Mouse (Mus musculus) neural tube, embryonic 11.5 days (tissue): ENCODE results near the gene Foxc2. TPM values are rescaled to one million over a fixed set of nuclear protein-coding genes. Genes with fewer than 3 reads are reported as not detected.

Experiments
- ATAC-seq: fragments of 200-750 bp; cut with Nextera tagmentation; 2 replicates; pipeline ENCODE4 v1.8.0; 2017; ENCODE audit warnings: moderate number of reproducible peaks, mild to moderate bottlenecking, moderate TSS enrichment, moderate library complexity; ENCODE audit not compliant: insufficient read depth, low FRiP score, low TSS enrichment
- DNase-seq: peaks from one replicate; pipeline ENCODE4 v3.0.0-alpha.2; 2015; ENCODE audit warnings: low spot score
- H3K27ac ChIP-seq: fragments of 300-500 bp; sonication (generic); 2 replicates; pipeline ENCODE4 v1.5.1; 2014; ENCODE audit warnings: low read depth, mild to moderate bottlenecking, low read length
- H3K27me3 ChIP-seq: fragments of 300-500 bp; sonication (generic); 2 replicates; pipeline ENCODE4 v1.6.1; 2014; ENCODE audit warnings: mild to moderate bottlenecking, low read length, mixed read lengths; ENCODE audit not compliant: control insufficient read depth, insufficient read depth
- H3K36me3 ChIP-seq: fragments of 300-500 bp; sonication (generic); 2 replicates; pipeline ENCODE4 v1.6.1; 2014; ENCODE audit warnings: mild to moderate bottlenecking, low read length, moderate library complexity, mixed read lengths; ENCODE audit not compliant: control insufficient read depth, insufficient read depth
- H3K4me1 ChIP-seq: fragments of 300-500 bp; sonication (generic); 2 replicates; pipeline ENCODE4 v1.6.1; 2014; ENCODE audit warnings: low read length, mixed read lengths; ENCODE audit not compliant: control insufficient read depth, insufficient read depth
- H3K4me2 ChIP-seq: fragments of 300-500 bp; sonication (generic); 2 replicates; pipeline ENCODE4 v1.6.1; 2014; ENCODE audit warnings: low read depth, mild to moderate bottlenecking, moderate library complexity
- H3K4me3 ChIP-seq: fragments of 300-500 bp; sonication (generic); 2 replicates; pipeline ENCODE4 v1.5.1; 2014; ENCODE audit warnings: low read depth, low read length
- H3K9ac ChIP-seq: fragments of 300-500 bp; sonication (generic); 2 replicates; pipeline ENCODE4 v1.6.1; 2014; ENCODE audit warnings: mild to moderate bottlenecking, low read length
- H3K9me3 ChIP-seq: fragments of 300-500 bp; sonication (generic); 2 replicates; pipeline ENCODE4 v1.6.1; 2016; ENCODE audit warnings: low read length; ENCODE audit not compliant: control insufficient read depth
- WGBS: fragments of 180-500 bp; shearing (Covaris S2); extraction: QIAGEN DNeasy Blood & Tissue Kit; methylation state at CpG from one replicate; pipeline ENCODE4 v1.1.7; 2014; 5-methylcytosine and 5-hydroxymethylcytosine counted together
- polyA plus RNA-seq: library from polyadenylated mRNA; unstranded; fragments of >200 nt; fragmentation: Nextera tagmentation; extraction: Ambion mirVana; gene quantifications from 2 replicates; pipeline ENCODE4 v1.2.1, GENCODE M21; 2014

Gene Foxc2
- polyA plus RNA-seq = 15.4 and 15.5 TPM in 2 replicates

DNA sequence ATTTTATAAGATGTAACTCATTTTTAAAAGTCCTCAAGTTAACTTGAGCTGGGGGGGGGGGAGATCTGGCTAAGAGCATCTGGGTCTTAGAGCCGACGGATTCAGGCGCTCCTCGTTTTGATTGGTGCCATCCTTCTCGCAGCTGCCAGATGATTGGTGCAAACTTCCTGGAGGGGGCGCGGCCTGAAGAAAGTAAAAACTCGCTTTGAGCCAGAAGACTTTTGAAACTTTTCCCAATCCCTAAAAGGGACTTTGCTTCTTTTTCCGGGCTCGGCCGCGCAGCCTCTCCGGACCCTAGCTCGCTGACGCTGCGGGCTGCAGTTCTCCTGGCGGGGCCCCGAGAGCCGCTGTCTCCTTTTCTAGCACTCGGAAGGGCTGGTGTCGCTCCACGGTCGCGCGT lies at the start of gene Foxc2:
Gene Foxc2 (plus strand): TSS at position 224 of the 400 bp plus-strand sequence.
- Histone ChIP-seq H3K4me1 (peaks cover 10% of the 10 kb centered on the region; the same call in 1 of the 2 replicates), H3K36me3 (no peaks in the 10 kb centered on the region), H3K4me3 (peak within 1 kb of the TSS; percentile 49), H3K9ac (peak within 1 kb of the TSS; percentile 59), H3K27ac (peak within 1 kb of the TSS; percentile 80), H3K4me2 (peak within 1 kb of the TSS; percentile 76), H3K27me3 (peaks cover 77% of the 10 kb centered on the region), H3K9me3 (no peaks in the 10 kb centered on the region)
- under 1% methylated on average over 25 of the region's 25 CpGs for WGBS
- no peak for ATAC-seq
- peak; percentile 87 for DNase-seq

GRCm38 (mm10) chr8:121071454-121071853 lies 44.5 kb upstream of the Foxc2 start:
- DNase-seq = no peak
- no peaks in the 10 kb centered on the region for H3K9me3 ChIP-seq

GRCm38 (mm10) chr8:121072406-121073130 lies 43.4 kb upstream of the Foxc2 start:
- ATAC-seq (no peak), DNase-seq (no peak)
- Histone ChIP-seq H3K27me3 (peaks cover 89% of the 10 kb centered on the region), H3K36me3 (no peaks in the 10 kb centered on the region), H3K27ac (no peak overlapping the region), H3K4me3 (no peak overlapping the region), H3K9me3 (no peaks in the 10 kb centered on the region), H3K4me2 (no peak overlapping the region), H3K4me1 (0 out of 2 replicates have a peak, but pooled peaks cover 4% of the 10 kb centered on the region), H3K9ac (no peak overlapping the region)
- WGBS = 3% methylated on average over 11 of the region's 11 CpGs

More at GRCm38 (mm10) chr8:121071454-121071853, 44.5 kb upstream of the Foxc2 start:
- H3K4me3 ChIP-seq = no peak overlapping the region
- 0 out of 2 replicates have a peak, but pooled peaks cover 4% of the 10 kb centered on the region for H3K4me1 ChIP-seq
- H3K27ac ChIP-seq = no peak overlapping the region
- H3K4me2 ChIP-seq = no peak overlapping the region
- peaks cover 78% of the 10 kb centered on the region for H3K27me3 ChIP-seq
- H3K36me3 ChIP-seq = no peaks in the 10 kb centered on the region
- no peak overlapping the region for H3K9ac ChIP-seq
- ATAC-seq = no peak
- 2% methylated on average over 12 of the region's 12 CpGs for WGBS

DNA sequence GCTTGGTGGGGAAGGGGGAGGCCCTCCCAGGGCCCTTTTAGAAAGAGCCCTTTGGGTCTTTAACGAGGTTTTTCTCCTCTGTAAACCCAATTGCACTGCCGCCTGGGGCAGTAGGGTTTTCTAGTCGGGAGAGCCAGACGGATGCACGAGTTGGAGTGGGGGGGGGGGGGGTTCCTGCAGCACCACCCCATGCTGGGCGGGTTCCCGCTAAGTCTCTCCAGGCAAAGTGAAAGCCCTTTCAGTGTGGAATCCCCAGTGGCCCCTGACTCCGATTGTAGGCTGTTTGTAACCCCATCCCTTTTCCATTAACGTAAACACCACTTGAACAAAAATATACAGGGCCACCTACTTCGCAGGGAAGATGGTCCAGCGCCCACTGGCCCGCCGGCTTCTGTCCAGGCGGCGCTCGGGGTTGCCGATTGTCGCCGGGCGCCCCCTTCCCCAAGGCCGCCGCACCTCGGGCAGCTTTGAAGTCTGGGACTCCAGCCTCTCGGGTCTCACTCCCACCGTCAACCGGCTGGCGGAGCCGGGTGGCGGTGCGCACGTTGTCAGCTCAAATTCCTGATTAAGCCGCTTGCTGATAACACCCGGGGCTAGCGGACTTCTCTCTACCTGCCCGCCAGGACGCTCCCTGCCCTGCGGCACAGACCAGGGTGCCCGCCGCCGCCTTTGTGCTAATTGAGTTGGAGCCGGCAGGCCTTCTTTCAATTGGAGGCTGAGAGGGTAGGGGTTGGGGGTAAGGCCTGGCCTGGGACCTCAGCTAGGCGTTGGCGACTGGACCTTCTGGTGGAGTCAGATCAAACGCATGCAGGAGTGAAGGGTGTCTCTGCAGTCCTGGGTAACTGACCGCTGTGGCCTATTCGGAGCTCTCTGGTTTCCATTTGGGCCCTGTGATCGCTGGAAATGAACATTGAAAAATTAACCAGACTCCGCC lies 42.5 kb upstream of the Foxc2 start:
- Histone ChIP-seq H3K4me3 (no peak overlapping the region), H3K27me3 (peaks cover 94% of the 10 kb centered on the region), H3K9ac (no peak overlapping the region), H3K4me2 (no peak overlapping the region), H3K9me3 (no peaks in the 10 kb centered on the region), H3K36me3 (no peaks in the 10 kb centered on the region), H3K4me1 (0 out of 2 replicates have a peak, but pooled peaks cover 4% of the 10 kb centered on the region), H3K27ac (no peak overlapping the region)
- no peak for DNase-seq
- WGBS = under 1% methylated on average over 48 of the region's 48 CpGs
- no peak for ATAC-seq

DNA sequence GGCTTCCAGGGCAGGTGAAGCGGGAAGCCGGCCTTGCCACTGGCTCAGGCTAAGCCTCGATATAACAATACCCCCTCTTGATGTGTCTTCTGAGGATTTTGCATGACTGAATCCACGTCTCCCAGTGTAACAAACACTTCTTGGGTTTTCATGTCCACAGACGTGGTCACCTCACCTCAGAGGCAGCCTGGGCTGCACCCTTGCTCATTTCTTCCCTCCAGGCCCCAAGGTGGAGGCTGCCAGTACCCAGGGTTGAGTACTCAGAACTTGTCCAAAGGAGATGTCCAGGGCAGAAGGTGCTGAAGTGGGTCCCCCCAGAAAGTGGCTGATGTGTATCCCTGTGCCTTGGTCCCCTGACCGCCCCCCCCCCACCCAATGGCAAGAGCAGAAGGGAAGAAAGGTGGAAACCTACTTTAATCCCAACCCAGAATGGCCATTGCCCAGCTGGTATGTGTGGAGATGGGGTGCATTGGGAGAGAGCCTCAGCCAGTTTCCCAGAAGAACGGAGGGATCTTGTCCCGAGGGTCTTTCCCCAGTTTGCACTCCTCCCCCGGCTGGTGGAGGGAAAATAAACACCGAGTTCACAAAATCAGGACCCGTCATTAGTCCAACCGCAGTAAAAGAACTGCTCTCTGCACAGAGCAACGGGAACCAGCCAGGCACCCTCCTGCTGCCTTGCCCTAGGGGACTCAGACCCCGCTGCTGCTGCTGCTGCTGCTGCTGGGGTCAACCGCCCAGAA lies 41.7 kb upstream of the Foxc2 start:
- no peak overlapping the region for H3K4me3 ChIP-seq
- H3K27me3 ChIP-seq = peaks cover 94% of the 10 kb centered on the region
- H3K9ac ChIP-seq = no peak overlapping the region
- H3K4me2 ChIP-seq = no peak overlapping the region
- no peak for ATAC-seq
- WGBS = under 1% methylated on average over 15 of the region's 15 CpGs
- 0 out of 2 replicates have a peak, but pooled peaks cover 4% of the 10 kb centered on the region for H3K4me1 ChIP-seq
- no peaks in the 10 kb centered on the region for H3K9me3 ChIP-seq
- DNase-seq = no peak
- H3K36me3 ChIP-seq = no peaks in the 10 kb centered on the region
- no peak overlapping the region for H3K27ac ChIP-seq

- 0 out of 2 replicates have a peak, but pooled peaks cover 4% of the 10 kb centered on the region for H3K4me1 ChIP-seq
These were observed 41.2 kb upstream of the Foxc2 start for GRCm38 (mm10) chr8:121074848-121075145.

DNA sequence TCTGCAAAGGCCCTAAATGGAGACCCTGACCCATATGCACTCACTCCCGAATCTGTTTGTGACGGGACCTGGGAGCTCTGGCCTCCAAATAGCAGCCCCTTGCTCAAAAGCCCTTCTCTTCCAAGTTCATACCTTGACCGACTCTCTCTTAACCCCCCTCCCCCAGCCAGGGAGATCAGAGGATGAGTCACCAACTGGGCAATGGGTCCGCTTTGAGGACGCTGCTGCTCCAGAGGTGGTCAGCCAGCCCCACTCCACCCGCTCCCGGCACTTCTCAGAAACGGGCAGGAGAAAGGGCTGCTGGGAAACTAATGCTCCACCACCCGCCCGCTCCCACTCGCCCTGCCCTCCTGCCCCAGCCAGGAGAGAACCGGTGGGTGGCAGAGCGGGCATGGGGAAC lies 40.0 kb upstream of the Foxc2 start:
- H3K36me3 ChIP-seq = no peaks in the 10 kb centered on the region
- H3K27ac ChIP-seq = no peak overlapping the region
- DNase-seq (no peak), ATAC-seq (no peak)
- no peak overlapping the region for H3K4me2 ChIP-seq
- H3K27me3 ChIP-seq = peaks cover 95% of the 10 kb centered on the region
- H3K9ac ChIP-seq = no peak overlapping the region
- 0 out of 2 replicates have a peak, but pooled peaks cover 4% of the 10 kb centered on the region for H3K4me1 ChIP-seq
- H3K4me3 ChIP-seq = no peak overlapping the region
- under 1% methylated on average over 13 of the region's 13 CpGs for WGBS
- no peaks in the 10 kb centered on the region for H3K9me3 ChIP-seq

More at GRCm38 (mm10) chr8:121074848-121075145, 41.2 kb upstream of the Foxc2 start:
- ATAC-seq = no peak
- H3K27ac ChIP-seq = no peak overlapping the region
- DNase-seq = no peak
- no peaks in the 10 kb centered on the region for H3K36me3 ChIP-seq
- H3K27me3 ChIP-seq = peaks cover 95% of the 10 kb centered on the region
- no peak overlapping the region for H3K4me2 ChIP-seq
- WGBS = 1% methylated on average over 10 of the region's 10 CpGs
- no peaks in the 10 kb centered on the region for H3K9me3 ChIP-seq
- H3K9ac ChIP-seq = no peak overlapping the region
- H3K4me3 ChIP-seq = no peak overlapping the region

- Histone ChIP-seq H3K4me1 (0 out of 2 replicates have a peak, but pooled peaks cover 4% of the 10 kb centered on the region), H3K4me2 (no peak overlapping the region), H3K27me3 (peaks cover 95% of the 10 kb centered on the region), H3K4me3 (no peak overlapping the region), H3K9me3 (no peaks in the 10 kb centered on the region), H3K36me3 (no peaks in the 10 kb centered on the region), H3K9ac (no peak overlapping the region), H3K27ac (no peak overlapping the region)
- DNase-seq (no peak), ATAC-seq (no peak)
- under 1% methylated on average over 7 of the region's 7 CpGs for WGBS
These were observed 39.4 kb upstream of the Foxc2 start for GRCm38 (mm10) chr8:121076555-121076954.
